Mouse (Mus musculus) ES-Bruce4 (cell line): ENCODE data around the gene Hsd17b11.

ENCODE experiments used
- CTCF ChIP-seq: IDR thresholded peaks from one replicate; pipeline ENCODE4 v1.8.1; 2011; ENCODE audit warnings: low read depth, low read length
- POLR2A ChIP-seq: IDR thresholded peaks from one replicate; pipeline ENCODE4 v1.8.1; 2011; ENCODE audit warnings: low read length; ENCODE audit not compliant: insufficient read depth

DNA sequence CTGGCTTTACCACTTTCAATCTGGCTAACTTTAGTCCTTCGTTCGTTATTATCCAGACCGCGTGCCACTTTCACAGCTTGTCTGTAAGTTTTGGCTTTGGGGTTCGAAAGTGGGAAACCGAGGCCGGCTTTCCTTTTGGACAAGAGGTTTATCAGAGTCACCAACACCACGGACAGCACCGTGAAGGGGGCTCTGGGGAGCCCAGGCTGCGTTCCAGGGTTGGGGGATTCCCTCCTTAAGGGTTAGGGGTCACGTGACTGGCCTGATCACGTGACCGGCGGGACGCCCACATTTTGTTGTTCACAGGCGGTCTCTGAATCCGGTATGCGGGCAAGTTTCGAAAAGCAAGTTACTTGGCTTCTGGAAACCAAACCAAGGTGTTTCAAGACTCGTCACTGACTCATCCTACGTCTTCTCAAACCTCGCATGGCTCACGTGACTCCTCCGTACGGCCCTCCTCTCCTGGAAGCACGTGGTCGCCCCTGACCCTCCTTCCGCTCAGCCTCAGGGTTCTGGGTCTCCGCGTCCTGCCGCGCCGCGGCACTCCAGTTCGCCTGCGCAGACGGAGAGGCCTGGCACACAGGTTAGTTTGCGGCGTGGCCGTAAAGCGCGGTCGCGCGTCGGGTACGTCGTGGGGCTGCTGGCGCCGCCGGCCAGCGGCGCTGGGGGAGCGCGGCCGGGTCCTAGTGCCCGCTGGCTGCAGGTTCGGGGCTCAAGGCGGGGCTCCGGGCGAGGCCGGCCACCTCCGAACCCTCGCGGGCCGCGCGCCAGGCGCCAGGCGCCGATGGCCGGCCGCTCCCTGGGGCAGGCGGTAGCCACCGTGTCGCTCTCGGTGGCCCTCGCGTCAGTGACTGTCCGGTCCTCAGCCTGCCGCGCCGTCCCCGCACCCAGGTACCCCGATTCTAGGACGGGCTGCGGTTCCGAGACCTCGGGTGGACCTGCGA, 24.8 kb upstream of the Hsd17b11 start, which contains the start of gene Nudt9:
- TF ChIP-seq CTCF, result no peak
- TF ChIP-seq POLR2A, result no peak
